Mouse (Mus musculus): Measurements from ENCODE around the gene Fos. TPM values are rescaled to one million over a fixed set of nuclear protein-coding genes. Genes with fewer than 3 reads are reported as not detected.

Fos gene
- total RNA-seq, 2 experiments from 2014 or later: 2.8 to 257 TPM

- ATAC-seq (replicated peaks; ENCODE audit: low FRiP score, low TSS enrichment, poor library complexity, severe bottlenecking): no peak
These were observed 9.5 kb downstream of the Fos start for GRCm38 (mm10) chr12:85483155-85483554.

DNA sequence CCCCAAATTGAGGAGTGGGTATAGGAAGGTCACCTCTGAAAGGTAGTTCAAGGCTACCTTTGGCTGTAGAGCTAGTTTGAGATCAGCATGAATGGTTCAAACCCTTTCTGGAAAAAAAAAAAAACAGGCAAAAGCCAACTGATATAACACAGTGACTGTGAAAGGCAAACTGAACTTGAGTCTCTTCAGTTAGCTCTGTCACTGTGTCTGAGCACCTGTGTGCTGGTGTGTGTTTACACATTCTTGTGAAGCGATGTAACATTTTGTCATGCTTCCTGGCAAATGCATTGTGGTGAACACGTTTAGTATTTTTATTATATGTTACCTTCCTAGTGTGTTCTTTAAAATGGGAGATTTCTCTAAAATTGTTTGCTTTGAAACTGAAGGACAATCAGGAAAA, 11.0 kb downstream of the Fos start:
- no peak for ATAC-seq (replicated peaks; ENCODE audit: low FRiP score, low TSS enrichment, poor library complexity, severe bottlenecking)

DNA sequence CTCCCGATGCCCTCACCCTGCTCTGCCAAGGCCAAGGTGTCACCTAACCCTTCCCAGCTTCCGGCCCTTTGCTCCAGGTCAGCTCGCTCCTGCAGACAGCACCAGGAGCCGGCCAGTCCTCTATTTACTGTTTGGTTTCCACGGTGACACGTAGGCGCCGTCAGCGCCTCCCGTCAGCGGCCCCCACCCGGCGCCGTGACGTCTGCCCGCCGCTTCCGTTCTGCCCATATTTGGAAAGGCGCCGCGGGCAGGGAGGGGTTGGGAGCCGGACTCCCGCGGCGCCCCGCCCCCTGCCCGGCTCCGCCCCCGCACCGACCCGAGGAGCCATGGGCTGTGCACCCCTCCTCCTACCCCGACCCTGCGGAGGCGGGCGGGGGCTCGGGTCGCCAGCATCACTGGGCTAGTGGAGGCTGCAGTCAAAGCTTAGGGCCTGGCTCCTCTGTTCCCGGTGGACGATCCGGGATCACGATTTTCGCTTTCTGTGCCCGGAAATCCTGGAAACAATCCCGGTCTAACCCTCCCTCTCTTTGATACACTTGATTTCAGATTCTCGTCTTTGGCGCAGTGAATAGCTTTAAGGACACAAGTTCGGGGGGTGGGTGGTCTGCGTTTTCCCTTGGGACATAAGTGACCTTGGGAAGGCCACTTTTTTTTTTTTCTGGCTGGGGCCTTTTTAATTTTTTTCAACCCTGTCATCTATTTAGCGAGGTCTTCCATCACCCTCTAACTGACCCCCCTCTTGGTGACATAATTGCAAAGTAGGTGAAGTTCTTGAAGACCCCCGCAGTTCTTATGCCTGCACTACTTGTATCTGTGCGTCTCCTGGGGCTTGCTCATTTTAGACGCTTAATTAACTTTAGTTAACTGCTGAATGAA, 12.4 kb downstream of the Fos start:
- ATAC-seq (replicated peaks; ENCODE audit: low FRiP score, low TSS enrichment, poor library complexity, severe bottlenecking): peak; percentile 93

DNA sequence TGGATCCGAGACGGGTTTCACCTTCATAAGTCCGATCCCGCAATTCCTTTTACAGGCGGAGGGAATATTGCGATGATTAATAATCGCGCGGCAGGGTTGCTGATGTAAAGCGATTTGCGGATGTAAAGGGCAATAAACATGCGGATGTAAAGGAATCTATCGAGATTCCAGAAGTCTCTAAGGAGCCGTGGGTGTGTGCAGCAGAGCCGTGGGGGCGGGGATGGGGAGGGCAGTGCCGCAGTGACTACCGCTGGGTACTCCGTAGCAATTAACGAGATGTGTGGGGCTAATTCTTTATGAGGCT, 13.0 kb downstream of the Fos start:
- ATAC-seq (replicated peaks; ENCODE audit: low FRiP score, low TSS enrichment, poor library complexity, severe bottlenecking): no peak

GRCm38 (mm10) chr12:85487545-85488141, 14.0 kb downstream of the Fos start:
- peak; percentile 42; the same call in 1 of the 2 replicates for ATAC-seq (replicated peaks; ENCODE audit: low FRiP score, low TSS enrichment, poor library complexity, severe bottlenecking)

- ATAC-seq (replicated peaks; ENCODE audit: low FRiP score, low TSS enrichment, poor library complexity, severe bottlenecking): no peak
These were observed 15.7 kb downstream of the Fos start for GRCm38 (mm10) chr12:85489232-85489886.

- no peak for ATAC-seq (replicated peaks; ENCODE audit: low FRiP score, low TSS enrichment, poor library complexity, severe bottlenecking)
These were observed 16.6 kb downstream of the Fos start for GRCm38 (mm10) chr12:85490096-85490820.

GRCm38 (mm10) chr12:85490991-85491390, 17.3 kb downstream of the Fos start:
- ATAC-seq (replicated peaks; ENCODE audit: low FRiP score, low TSS enrichment, poor library complexity, severe bottlenecking): no peak

GRCm38 (mm10) chr12:85492084-85492645, 18.5 kb downstream of the Fos start:
- 0 out of 2 replicates have a peak, but pooled peaks have one; percentile 11 for ATAC-seq (replicated peaks; ENCODE audit: low FRiP score, low TSS enrichment, poor library complexity, severe bottlenecking)

DNA sequence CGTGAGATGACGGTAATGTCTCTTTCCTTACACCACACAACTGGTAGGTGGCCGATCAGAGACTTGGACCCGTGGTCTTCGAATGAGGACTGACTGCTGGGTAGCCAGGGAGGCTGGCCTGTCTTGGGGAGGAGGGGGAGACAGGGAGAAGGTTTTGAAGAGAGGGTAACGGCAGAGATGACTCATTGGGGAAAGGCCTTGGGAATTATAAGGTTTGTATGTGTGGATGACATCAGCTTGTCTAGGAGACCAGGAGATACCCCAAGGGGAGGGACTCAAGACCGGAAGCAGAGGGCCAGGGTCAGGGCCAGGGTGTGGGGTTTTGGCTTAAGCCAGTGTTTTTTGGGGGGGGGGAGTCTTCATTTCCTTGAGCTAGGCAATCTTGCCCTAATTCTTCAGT, 22.6 kb downstream of the Fos start:
- ATAC-seq (replicated peaks; ENCODE audit: low FRiP score, low TSS enrichment, poor library complexity, severe bottlenecking): no peak

DNA sequence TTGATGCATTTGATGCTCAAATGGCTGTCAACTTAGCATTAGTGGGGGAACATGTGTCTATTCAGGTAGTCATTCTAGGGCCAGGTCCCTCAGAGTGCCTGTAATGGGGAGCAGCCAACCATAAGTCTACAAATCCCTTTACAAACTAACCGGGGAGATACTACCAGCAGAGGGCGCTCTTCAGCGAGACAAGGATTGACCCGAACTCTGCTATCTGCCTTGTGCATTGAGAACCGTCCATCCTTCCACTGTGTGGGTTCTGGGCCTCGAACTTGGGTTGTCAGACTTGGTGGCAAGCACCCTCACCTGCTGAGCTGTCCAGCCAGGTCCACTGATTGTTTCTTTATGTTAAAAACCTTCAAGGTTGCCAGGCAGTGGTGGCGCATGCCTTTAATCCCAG, 23.1 kb downstream of the Fos start:
- peak; percentile 82 for ATAC-seq (replicated peaks; ENCODE audit: low FRiP score, low TSS enrichment, poor library complexity, severe bottlenecking)

- peak; percentile 49; the same call in 1 of the 2 replicates for ATAC-seq (replicated peaks; ENCODE audit: low FRiP score, low TSS enrichment, poor library complexity, severe bottlenecking)
These were observed 23.8 kb downstream of the Fos start for GRCm38 (mm10) chr12:85497310-85498135.

DNA sequence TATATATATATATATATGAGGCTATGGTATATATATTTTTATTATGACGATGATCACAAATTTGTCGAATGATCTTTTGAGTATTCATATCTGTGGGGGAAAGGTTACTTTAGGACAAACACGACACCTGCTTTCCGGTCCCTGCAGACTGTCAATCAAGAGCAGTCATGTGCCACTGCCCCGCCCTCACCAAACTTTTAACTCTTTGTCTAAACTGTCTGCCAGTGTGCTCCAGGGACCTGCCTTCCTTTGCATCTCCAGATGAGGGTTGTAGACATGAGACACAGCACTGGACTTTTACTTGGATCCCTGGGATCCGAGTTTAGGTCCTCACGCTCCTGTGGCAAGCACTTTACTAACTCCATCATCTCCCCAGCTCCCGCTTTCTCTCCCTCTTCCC, 25.3 kb downstream of the Fos start:
- ATAC-seq (replicated peaks; ENCODE audit: low FRiP score, low TSS enrichment, poor library complexity, severe bottlenecking): no peak

- no peak for ATAC-seq (replicated peaks; ENCODE audit: low FRiP score, low TSS enrichment, poor library complexity, severe bottlenecking)
These were observed 29.0 kb downstream of the Fos start for GRCm38 (mm10) chr12:85502682-85503081.

DNA sequence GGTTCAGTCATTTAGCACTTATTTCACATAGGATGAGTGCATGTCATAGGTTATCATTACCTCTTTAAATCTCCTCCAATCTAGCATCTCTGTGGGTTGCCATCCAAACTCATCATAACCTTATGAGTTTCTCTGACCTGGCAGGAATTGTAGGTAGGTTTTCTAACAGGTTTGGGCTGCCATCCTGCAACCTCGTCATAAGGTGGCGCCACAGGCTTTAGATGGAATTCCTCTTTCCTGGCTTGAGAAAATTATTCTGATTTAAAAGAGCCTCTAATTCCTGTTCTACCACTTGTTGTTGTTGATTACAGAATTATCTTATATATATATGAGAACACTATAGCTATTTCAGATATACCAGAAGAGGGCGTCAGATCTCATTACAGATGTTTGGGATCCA, 34.5 kb downstream of the Fos start:
- no peak for ATAC-seq (replicated peaks; ENCODE audit: low FRiP score, low TSS enrichment, poor library complexity, severe bottlenecking)

- no peak for ATAC-seq (replicated peaks; ENCODE audit: low FRiP score, low TSS enrichment, poor library complexity, severe bottlenecking)
These were observed 36.3 kb downstream of the Fos start for GRCm38 (mm10) chr12:85510013-85510412.

DNA sequence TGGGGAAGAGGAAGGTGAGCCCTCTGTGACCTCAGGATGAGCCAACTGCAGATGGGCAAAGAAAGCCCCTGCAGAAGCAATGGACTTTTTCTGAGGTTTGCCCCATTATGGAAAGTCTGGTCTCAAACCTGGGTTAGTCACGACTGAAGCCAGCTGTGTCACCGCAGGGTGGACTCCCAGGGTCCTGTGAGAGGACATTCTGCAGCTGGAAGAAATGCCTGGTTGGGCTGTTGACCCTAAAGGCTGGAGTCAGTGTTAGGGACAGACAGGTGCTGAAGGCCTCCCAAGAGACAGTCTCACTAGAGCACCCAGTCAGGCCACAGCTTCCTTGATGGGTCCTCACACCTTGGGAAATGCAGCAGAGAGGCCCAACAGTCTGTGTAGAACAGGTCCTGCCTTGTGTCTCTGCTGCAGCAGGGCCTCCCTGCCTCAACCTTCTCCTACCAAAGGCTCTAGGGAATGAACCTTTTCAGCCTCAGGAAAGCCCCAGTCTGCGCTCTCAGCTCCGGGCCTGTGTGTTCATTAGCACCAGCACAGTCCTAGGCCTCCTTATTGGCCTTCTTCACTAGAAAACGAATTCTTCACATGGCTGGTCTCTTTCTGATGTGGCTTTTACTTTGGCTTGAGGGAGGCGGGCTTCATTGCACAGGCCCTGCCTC, 40.2 kb downstream of the Fos start:
- no peak for ATAC-seq (replicated peaks; ENCODE audit: low FRiP score, low TSS enrichment, poor library complexity, severe bottlenecking)

- ATAC-seq (replicated peaks; ENCODE audit: low FRiP score, low TSS enrichment, poor library complexity, severe bottlenecking): no peak
These were observed 41.3 kb downstream of the Fos start for GRCm38 (mm10) chr12:85514958-85515357.

Measured in megakaryocyte-erythroid progenitor cell, adult 5-6 weeks (primary cell).